Mouse (Mus musculus) limb, embryonic 11.5 days (tissue): ENCODE measurements around the gene Rangap1. TPM values are rescaled to one million over a fixed set of nuclear protein-coding genes. Genes with fewer than 3 reads are reported as not detected.

ENCODE experiments used
- ATAC-seq: fragments of 200-750 bp; cut with Nextera tagmentation; 2 replicates; pipeline ENCODE4 v1.8.0; 2017; ENCODE audit warnings: low read depth; ENCODE audit not compliant: insufficient number of reproducible peaks, low FRiP score, low TSS enrichment
- DNase-seq: peaks from one replicate; pipeline ENCODE4 v3.0.0-alpha.2; 2015; ENCODE audit warnings: low spot score
- H3K27ac ChIP-seq: fragments of 300-500 bp; sonication (generic); replicated peaks from 2 replicates; pipeline ENCODE4 v1.5.1; 2014; ENCODE audit warnings: low read depth, mild to moderate bottlenecking, low read length
- H3K27me3 ChIP-seq: fragments of 300-500 bp; sonication (generic); 2 replicates; pipeline ENCODE4 v1.6.1; 2014; ENCODE audit warnings: mild to moderate bottlenecking, low read length, mixed read lengths; ENCODE audit not compliant: control insufficient read depth, insufficient read depth
- H3K36me3 ChIP-seq: fragments of 300-500 bp; sonication (generic); 2 replicates; pipeline ENCODE4 v1.6.1; 2014; ENCODE audit warnings: mild to moderate bottlenecking, low read length, moderate library complexity, mixed read lengths; ENCODE audit not compliant: control insufficient read depth, insufficient read depth
- H3K4me1 ChIP-seq: fragments of 300-500 bp; sonication (generic); 2 replicates; pipeline ENCODE4 v1.6.1; 2014; ENCODE audit warnings: low read length, mixed read lengths; ENCODE audit not compliant: control insufficient read depth, insufficient read depth
- H3K4me2 ChIP-seq: fragments of 300-500 bp; sonication (generic); 2 replicates; pipeline ENCODE4 v1.6.1; 2014; ENCODE audit warnings: low read depth, mild to moderate bottlenecking, moderate library complexity; ENCODE audit not compliant: severe bottlenecking
- H3K4me3 ChIP-seq: fragments of 300-500 bp; sonication (generic); 2 replicates; pipeline ENCODE4 v1.5.1; 2014; ENCODE audit warnings: low read depth, low read length
- H3K9ac ChIP-seq: fragments of 300-500 bp; sonication (generic); 2 replicates; pipeline ENCODE4 v1.6.1; 2014; ENCODE audit warnings: mild to moderate bottlenecking, low read length
- H3K9me3 ChIP-seq: fragments of 300-500 bp; sonication (generic); 2 replicates; pipeline ENCODE4 v1.6.1; 2016; ENCODE audit warnings: low read length; ENCODE audit not compliant: control insufficient read depth
- WGBS: fragments of 180-500 bp; shearing (Covaris S2); extraction: QIAGEN DNeasy Blood & Tissue Kit; methylation state at CpG from one replicate; pipeline ENCODE4 v1.1.7; 2014; 5-methylcytosine and 5-hydroxymethylcytosine counted together
- polyA plus RNA-seq: library from polyadenylated mRNA; unstranded; fragments of >200 nt; fragmentation: Nextera tagmentation; extraction: Ambion mirVana; gene quantifications from 2 replicates; pipeline ENCODE4 v1.2.1, GENCODE M21; 2014

Rangap1 gene
- 125 and 129 TPM in 2 replicates for polyA plus RNA-seq

- H3K27me3 ChIP-seq = no peaks in the 10 kb centered on the region
- H3K4me1 ChIP-seq = peaks cover 8% of the 10 kb centered on the region; the same call in 1 of the 2 replicates
- peak within 1 kb of the TSS; percentile 79 for H3K4me2 ChIP-seq
- peak within 1 kb of the TSS; percentile 95 for H3K4me3 ChIP-seq
- no peaks in the 10 kb centered on the region for H3K9me3 ChIP-seq
- ATAC-seq (peak; percentile 74), DNase-seq (peak; percentile 86)
- H3K9ac ChIP-seq = peak within 1 kb of the TSS; percentile 98
- H3K27ac ChIP-seq = peak within 1 kb of the TSS; percentile 91
- 0% methylated on average over 64 of the region's 65 CpGs for WGBS
- no peaks in the 10 kb centered on the region for H3K36me3 ChIP-seq
Measured at GRCm38 (mm10) chr15:81744992-81745600, at the start of gene Rangap1, which contains the start of gene Zc3h7b. Gene Rangap1 (minus strand): TSS chr15:81745530. Gene Zc3h7b (plus strand): TSS chr15:81745057.

- Histone ChIP-seq H3K4me3 (no peak overlapping the region), H3K27ac (no peak overlapping the region), H3K4me2 (no peak overlapping the region), H3K9ac (no peak overlapping the region), H3K27me3 (no peaks in the 10 kb centered on the region), H3K36me3 (peaks cover 26% of the 10 kb centered on the region), H3K9me3 (no peaks in the 10 kb centered on the region), H3K4me1 (no peaks in the 10 kb centered on the region)
- 94% methylated on average over 9 of the region's 9 CpGs for WGBS
- ATAC-seq (no peak), DNase-seq (no peak)
Measured at GRCm38 (mm10) chr15:81792444-81792843, 47.1 kb upstream of the Rangap1 start.

GRCm38 (mm10) chr15:81787525-81787924 lies 42.2 kb upstream of the Rangap1 start:
- Histone ChIP-seq H3K36me3 (peaks cover 36% of the 10 kb centered on the region), H3K4me2 (no peak overlapping the region), H3K9ac (no peak overlapping the region), H3K9me3 (no peaks in the 10 kb centered on the region), H3K4me3 (no peak overlapping the region), H3K27ac (no peak overlapping the region), H3K4me1 (no peaks in the 10 kb centered on the region), H3K27me3 (no peaks in the 10 kb centered on the region)
- no peak for ATAC-seq
- no peak for DNase-seq
- WGBS = 94% methylated on average over 13 of the region's 13 CpGs

- peaks cover 39% of the 10 kb centered on the region for H3K36me3 ChIP-seq
- WGBS = 95% methylated on average over 8 of the region's 8 CpGs
- H3K9ac ChIP-seq = no peak overlapping the region
- no peak overlapping the region for H3K4me2 ChIP-seq
- H3K27ac ChIP-seq = no peak overlapping the region
- DNase-seq = no peak
- no peaks in the 10 kb centered on the region for H3K4me1 ChIP-seq
- no peaks in the 10 kb centered on the region for H3K27me3 ChIP-seq
- no peak overlapping the region for H3K4me3 ChIP-seq
- no peak for ATAC-seq
- H3K9me3 ChIP-seq = no peaks in the 10 kb centered on the region
Measured at GRCm38 (mm10) chr15:81785701-81786100, 40.4 kb upstream of the Rangap1 start.

GRCm38 (mm10) chr15:81784762-81785161 lies 39.4 kb upstream of the Rangap1 start:
- ATAC-seq (no peak), DNase-seq (peak; percentile 42)
- Histone ChIP-seq H3K36me3 (peaks cover 40% of the 10 kb centered on the region), H3K9ac (no peak overlapping the region), H3K4me2 (no peak overlapping the region), H3K27ac (no peak overlapping the region), H3K27me3 (no peaks in the 10 kb centered on the region), H3K9me3 (no peaks in the 10 kb centered on the region), H3K4me3 (no peak overlapping the region), H3K4me1 (no peaks in the 10 kb centered on the region)
- WGBS = 62% methylated on average over 5 of the region's 5 CpGs

GRCm38 (mm10) chr15:81781816-81782215 lies 36.5 kb upstream of the Rangap1 start:
- ATAC-seq = no peak
- Histone ChIP-seq H3K27ac (no peak overlapping the region), H3K4me3 (no peak overlapping the region), H3K9me3 (no peaks in the 10 kb centered on the region), H3K9ac (no peak overlapping the region), H3K4me1 (no peaks in the 10 kb centered on the region), H3K4me2 (no peak overlapping the region), H3K36me3 (peaks cover 47% of the 10 kb centered on the region), H3K27me3 (no peaks in the 10 kb centered on the region)
- DNase-seq = no peak
- WGBS = 90% methylated on average over 7 of the region's 7 CpGs

GRCm38 (mm10) chr15:81776631-81777422 lies 31.5 kb upstream of the Rangap1 start:
- 88% methylated on average over 11 of the region's 11 CpGs for WGBS
- Histone ChIP-seq H3K4me3 (no peak overlapping the region), H3K4me1 (no peaks in the 10 kb centered on the region), H3K4me2 (no peak overlapping the region), H3K36me3 (peaks cover 42% of the 10 kb centered on the region), H3K9me3 (no peaks in the 10 kb centered on the region), H3K27me3 (no peaks in the 10 kb centered on the region), H3K9ac (no peak overlapping the region), H3K27ac (no peak overlapping the region)
- DNase-seq = no peak
- no peak for ATAC-seq

GRCm38 (mm10) chr15:81774505-81775171 lies 29.3 kb upstream of the Rangap1 start:
- Histone ChIP-seq H3K9me3 (no peaks in the 10 kb centered on the region), H3K27me3 (no peaks in the 10 kb centered on the region), H3K27ac (no peak overlapping the region), H3K4me3 (no peak overlapping the region), H3K9ac (no peak overlapping the region; the same call in 1 of the 2 replicates), H3K4me2 (no peak overlapping the region), H3K36me3 (peaks cover 36% of the 10 kb centered on the region), H3K4me1 (no peaks in the 10 kb centered on the region)
- WGBS = 89% methylated on average over 15 of the region's 15 CpGs
- ATAC-seq (no peak), DNase-seq (no peak)
